Mouse (Mus musculus) kidney, adult 2 months (tissue): ENCODE data around the gene Chpf2. TPM values are rescaled to one million over a fixed set of nuclear protein-coding genes. Genes with fewer than 3 reads are reported as not detected.
A peak's percentile ranks its signal among the peaks of the same experiment; 100 is the strongest.

Experiments used
- DNase-seq: peaks from one replicate; pipeline ENCODE4 v3.0.0; 2021
- H3K27ac ChIP-seq: fragments of 200-500 bp; 2 replicates; pipeline ENCODE4 v1.5.1; 2012; ENCODE audit warnings: low read depth, low read length, control low read depth, inconsistent platforms; ENCODE audit not compliant: insufficient read depth
- H3K27me3 ChIP-seq: fragments of 200-500 bp; replicated peaks from 2 replicates; pipeline ENCODE4 v1.6.1; 2012; ENCODE audit warnings: mild to moderate bottlenecking, moderate library complexity, low read length, inconsistent platforms; ENCODE audit not compliant: control insufficient read depth, insufficient read depth
- H3K36me3 ChIP-seq: fragments of 200-500 bp; 2 replicates; pipeline ENCODE4 v1.6.1; 2012; ENCODE audit warnings: mild to moderate bottlenecking, moderate library complexity, low read length, inconsistent platforms; ENCODE audit not compliant: control insufficient read depth, insufficient read depth
- H3K4me1 ChIP-seq: fragments of 200-500 bp; 2 replicates; pipeline ENCODE4 v1.6.1; 2011; ENCODE audit warnings: low read length; ENCODE audit not compliant: control insufficient read depth, insufficient read depth
- H3K4me3 ChIP-seq: fragments of 200-500 bp; 2 replicates; pipeline ENCODE4 v1.5.1; 2011; ENCODE audit warnings: mild to moderate bottlenecking, low read depth, low read length, control low read depth; ENCODE audit not compliant: insufficient read depth
- CTCF ChIP-seq: fragments of 200-500 bp; conservative IDR thresholded peaks from 2 replicates; pipeline ENCODE4 v1.5.1; 2011; ENCODE audit warnings: low read depth, mild to moderate bottlenecking, control low read depth, low read length, moderate library complexity, mixed read lengths; ENCODE audit not compliant: insufficient read depth, insufficient read length
- POLR2A ChIP-seq: fragments of 200-500 bp; IDR thresholded peaks from one replicate; pipeline ENCODE4 v1.6.1; 2011; ENCODE audit warnings: low read depth, low read length, control low read depth
- whole genome bisulfite sequencing: fragments of 180-500 bp; shearing (Covaris S2); methylation state at CpG from one replicate; pipeline ENCODE4 v1.1.7; 2018; 5-methylcytosine and 5-hydroxymethylcytosine counted together
- polyA plus RNA-seq: library from polyadenylated mRNA; depleted of rRNA; stranded (reverse); fragments of >200 nt; gene quantifications from 2 replicates; pipeline ENCODE4 v1.2.3, GENCODE M21; 2012

Chpf2 gene
- polyA plus RNA-seq, 1 experiment: 20.2 TPM

- Histone ChIP-seq H3K4me3 (no peak overlapping the region), H3K27ac (no peak overlapping the region), H3K4me1 (peaks cover 3% of the 10 kb centered on the region; the same call in 1 of the 2 replicates), H3K27me3 (no peaks in the 10 kb centered on the region), H3K36me3 (no peaks in the 10 kb centered on the region)
- no peak for DNase-seq
- 86% methylated on average over 3 of the region's 3 CpGs for WGBS
- no peak for TF ChIP-seq CTCF
- TF ChIP-seq POLR2A: no peak
These were observed 32.4 kb downstream of the Chpf2 start for GRCm38 (mm10) chr5:24618921-24619320.

DNA sequence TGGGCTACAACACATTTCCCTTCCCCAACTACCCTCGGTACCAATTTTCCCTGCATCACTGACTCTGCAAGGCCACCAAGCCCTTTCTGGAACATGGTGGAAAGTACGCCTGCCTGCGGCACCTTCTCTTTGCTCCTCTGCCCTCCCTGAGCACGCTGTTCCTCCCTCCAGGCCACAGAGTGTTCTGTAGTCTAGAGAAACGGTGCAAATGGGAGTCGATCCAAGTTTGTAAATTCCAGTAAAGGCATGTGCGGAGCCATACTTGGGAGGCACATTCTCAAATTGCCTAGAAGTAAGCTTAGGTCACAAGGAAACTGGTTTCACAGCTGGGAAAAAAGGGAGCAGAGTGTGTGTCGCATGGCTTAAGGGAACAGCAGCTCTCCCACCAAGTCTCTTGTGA lies 33.6 kb downstream of the Chpf2 start:
- Histone ChIP-seq H3K4me1 (peaks cover 6% of the 10 kb centered on the region; the same call in 1 of the 2 replicates), H3K36me3 (no peaks in the 10 kb centered on the region), H3K4me3 (no peak overlapping the region), H3K27me3 (no peaks in the 10 kb centered on the region), H3K27ac (peak overlapping the region; percentile 88)
- DNase-seq: peak; percentile 77
- WGBS: 48% methylated on average over 8 of the region's 8 CpGs
- TF ChIP-seq CTCF (no peak), POLR2A (no peak)

DNA sequence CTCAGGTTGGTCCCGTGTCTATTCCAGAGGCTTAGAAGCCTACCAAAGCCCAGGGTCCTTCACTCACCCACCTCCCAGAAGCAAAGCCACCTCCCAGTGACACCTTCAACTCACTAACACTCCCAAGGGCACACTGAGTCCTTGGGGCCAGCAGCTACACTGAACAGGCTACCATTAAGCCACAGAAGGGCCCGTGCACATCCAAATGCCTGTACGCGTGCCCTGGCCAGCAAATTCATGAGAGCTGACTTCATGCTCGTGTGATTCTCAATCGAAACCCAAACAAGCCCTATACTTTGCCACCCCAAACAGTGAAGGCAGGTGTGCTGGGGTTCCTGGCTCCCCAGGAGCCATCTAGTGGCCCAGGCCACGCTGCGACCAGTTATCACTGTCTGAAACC lies 34.1 kb downstream of the Chpf2 start:
- H3K27me3 ChIP-seq: no peaks in the 10 kb centered on the region
- H3K27ac ChIP-seq: peak overlapping the region; percentile 88
- H3K36me3 ChIP-seq: no peaks in the 10 kb centered on the region
- WGBS: 65% methylated on average over 8 of the region's 8 CpGs
- TF ChIP-seq POLR2A (no peak), CTCF (no peak)
- DNase-seq: no peak
- no peak overlapping the region for H3K4me3 ChIP-seq
- H3K4me1 ChIP-seq: peaks cover 6% of the 10 kb centered on the region; the same call in 1 of the 2 replicates

DNA sequence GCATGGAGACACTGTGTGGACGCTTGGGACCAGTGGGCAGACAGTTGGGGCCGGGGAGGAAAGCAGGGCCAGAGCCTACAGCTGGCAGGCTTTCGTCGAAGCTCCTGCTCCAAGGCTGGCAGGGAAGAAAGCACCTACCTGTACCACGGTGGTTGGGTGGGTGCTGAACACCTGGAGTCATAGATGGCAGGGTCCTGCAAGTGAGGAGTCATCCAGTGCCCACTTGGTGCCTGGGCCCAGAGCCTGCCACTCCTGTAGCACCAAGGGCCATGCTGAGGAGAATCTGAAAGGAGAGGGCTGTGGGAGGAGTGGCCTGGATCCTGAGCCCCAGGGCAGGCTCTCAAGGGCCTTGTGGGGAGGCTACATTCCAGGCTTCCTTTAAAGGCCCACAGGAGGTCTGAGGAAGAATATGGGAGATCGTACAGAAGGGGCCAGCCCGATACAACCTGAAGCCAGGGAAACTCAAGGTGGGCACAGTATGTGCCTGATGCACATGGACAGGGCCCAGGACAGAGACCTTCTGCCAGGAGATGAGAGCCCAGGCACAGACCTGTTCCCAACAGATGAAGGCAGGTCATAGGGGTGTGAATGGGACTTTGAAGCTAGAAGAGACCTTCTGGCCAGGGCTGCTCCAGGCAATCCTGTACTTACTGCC lies 36.0 kb downstream of the Chpf2 start:
- peaks cover 6% of the 10 kb centered on the region; the same call in 1 of the 2 replicates for H3K4me1 ChIP-seq
- DNase-seq: no peak

DNA sequence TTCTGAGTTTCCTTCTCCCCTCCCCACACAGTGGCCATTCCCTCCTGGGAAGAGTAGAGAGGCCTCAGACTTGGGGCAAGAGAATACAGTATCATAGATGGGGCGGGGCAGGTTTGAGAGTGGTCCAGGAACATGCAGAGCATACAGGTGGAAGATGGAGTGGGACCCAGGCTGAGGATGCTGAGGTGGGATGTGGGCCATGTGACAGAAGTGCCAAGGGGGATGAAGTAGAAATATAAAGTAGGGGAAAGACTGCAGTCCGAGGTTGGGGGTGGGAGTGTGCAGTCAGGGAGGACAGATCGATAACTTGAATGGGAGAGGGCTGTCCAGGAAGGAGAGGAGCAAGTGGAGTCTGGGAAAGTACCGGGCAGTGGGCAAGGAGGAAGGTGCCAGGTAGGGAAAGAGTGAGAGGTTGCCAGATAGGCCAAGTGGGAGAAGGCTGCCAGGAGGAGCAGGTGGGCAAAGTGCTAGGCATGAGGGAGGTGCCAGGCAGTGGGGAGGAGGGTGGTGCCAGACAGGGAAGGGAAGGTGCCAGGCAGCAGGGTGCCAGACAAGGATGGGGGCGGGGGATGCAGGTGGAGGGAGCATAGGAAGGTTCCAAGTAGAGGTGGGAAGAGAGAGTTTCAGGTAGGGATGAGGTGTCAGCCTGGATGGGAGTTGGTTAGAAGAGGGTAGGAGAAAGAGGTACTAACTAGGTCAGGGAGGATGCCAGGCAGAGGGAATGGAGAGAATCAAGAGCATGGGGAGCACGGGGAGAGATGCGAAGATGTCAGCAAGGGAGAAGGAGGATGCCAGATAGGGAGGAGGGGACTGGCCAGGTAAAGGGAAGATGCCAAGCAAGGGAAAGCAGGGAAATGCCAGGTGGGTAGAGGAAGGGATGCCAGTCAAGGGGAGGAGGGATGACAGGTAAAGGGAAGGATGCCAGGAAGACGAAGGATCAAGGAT lies 36.8 kb downstream of the Chpf2 start:
- H3K4me3 ChIP-seq: peak overlapping the region; percentile 46; the same call in 1 of the 2 replicates

More for the DNA sequence above, 36.0 kb downstream of the Chpf2 start:
- H3K27ac ChIP-seq: no peak overlapping the region
- H3K27me3 ChIP-seq: no peaks in the 10 kb centered on the region
- no peak overlapping the region for H3K4me3 ChIP-seq
- WGBS: 80% methylated on average over 7 of the region's 7 CpGs
- no peak for TF ChIP-seq CTCF
- no peak for TF ChIP-seq POLR2A
- no peaks in the 10 kb centered on the region for H3K36me3 ChIP-seq

GRCm38 (mm10) chr5:24623986-24624821 lies 37.7 kb downstream of the Chpf2 start, which contains the start of gene Smarcd3:
Gene Smarcd3, minus strand, starts transcription at chr5:24624411.
- H3K27ac ChIP-seq: no peak within 1 kb of the TSS
- H3K36me3 ChIP-seq: no peaks in the 10 kb centered on the region
- 4% methylated on average over 37 of the region's 37 CpGs for WGBS
- no peaks in the 10 kb centered on the region for H3K27me3 ChIP-seq
- H3K4me1 ChIP-seq: peaks cover 6% of the 10 kb centered on the region; the same call in 1 of the 2 replicates
- DNase-seq: no peak
- peak within 1 kb of the TSS; percentile 46 for H3K4me3 ChIP-seq
- TF ChIP-seq POLR2A (no peak), CTCF (no peak)

More for the DNA sequence above, 36.8 kb downstream of the Chpf2 start:
- Histone ChIP-seq H3K4me1 (peaks cover 6% of the 10 kb centered on the region; the same call in 1 of the 2 replicates), H3K27ac (no peak overlapping the region), H3K27me3 (no peaks in the 10 kb centered on the region), H3K36me3 (no peaks in the 10 kb centered on the region)
- DNase-seq: no peak
- WGBS: 48% methylated on average over 8 of the region's 8 CpGs
- TF ChIP-seq POLR2A (no peak), CTCF (no peak)
